Mouse (Mus musculus) testis, postnatal 10 days (tissue): ENCODE results near the gene Rpl10.

ENCODE experiments used
- DNase-seq: peaks from one replicate; pipeline ENCODE4 v3.0.0; 2021; ENCODE audit warnings: low spot score

Gene Rpl10

DNA sequence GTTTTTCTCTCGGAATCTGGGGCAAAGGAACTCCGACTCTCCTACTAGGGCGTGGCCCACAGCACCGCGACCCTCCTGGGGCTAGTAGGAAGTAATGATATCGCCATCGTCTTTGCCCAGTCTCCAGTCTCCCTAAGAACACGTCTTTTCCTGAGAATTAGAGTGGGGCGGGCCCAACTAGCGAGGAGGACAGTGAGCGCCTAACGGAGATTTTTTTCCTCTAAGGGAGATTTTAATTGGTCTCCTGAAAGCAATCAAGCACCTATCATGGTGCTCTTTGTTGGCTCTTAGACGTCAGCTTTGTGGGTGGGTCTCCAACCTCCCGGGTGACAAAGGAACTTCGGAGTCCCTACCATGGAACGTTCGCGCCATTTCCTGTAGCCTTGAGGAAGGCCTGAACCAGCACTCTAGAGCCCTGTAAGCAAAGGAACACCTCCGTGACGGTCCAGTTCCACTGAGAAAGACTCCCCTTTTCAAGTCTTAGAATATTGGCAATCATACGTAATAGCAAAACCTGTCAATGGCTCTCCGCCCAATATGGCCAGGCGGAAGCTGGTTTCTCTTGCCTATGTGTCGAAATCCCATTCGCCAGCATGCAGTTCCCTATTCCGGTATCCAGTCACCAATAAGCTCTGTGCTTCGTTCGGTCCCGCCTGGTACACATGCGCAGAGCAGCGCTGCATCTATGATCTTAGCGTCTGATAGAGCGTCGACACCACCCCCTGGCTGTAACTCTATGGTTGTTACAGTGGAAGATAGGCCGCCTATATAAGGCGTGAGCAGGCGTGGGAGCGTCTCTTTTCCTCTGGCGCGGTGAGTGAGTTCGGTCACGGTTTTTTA lies at the start of gene Rpl10:
Rpl10 (plus strand) TSS at position 751 of the 840 bp plus-strand sequence.
- DNase-seq = peak; percentile 86

GRCm38 (mm10) chrX:74230038-74230437 lies 40.6 kb upstream of the Rpl10 start:
- no peak for DNase-seq

DNA sequence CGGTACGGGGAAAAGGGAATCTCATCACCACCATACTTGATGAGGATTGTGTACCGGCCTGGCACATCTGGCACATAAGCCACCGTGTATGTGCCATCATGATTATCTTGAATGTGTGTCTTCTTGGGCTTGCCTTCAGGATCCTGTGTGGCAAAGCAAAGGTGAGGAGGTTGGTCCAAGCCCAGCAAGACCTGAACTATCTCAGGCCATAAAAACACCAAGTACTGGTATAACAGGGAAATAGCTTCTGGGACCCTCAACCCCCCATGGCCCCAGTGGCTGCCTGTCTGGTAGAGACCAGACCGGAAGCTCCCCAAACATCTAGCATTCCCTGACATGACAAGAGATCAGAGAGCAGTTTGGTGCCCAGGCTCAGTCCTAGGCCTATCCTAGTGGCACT lies 37.4 kb upstream of the Rpl10 start:
- no peak for DNase-seq

GRCm38 (mm10) chrX:74240332-74240731 lies 30.3 kb upstream of the Rpl10 start:
- DNase-seq = no peak

DNA sequence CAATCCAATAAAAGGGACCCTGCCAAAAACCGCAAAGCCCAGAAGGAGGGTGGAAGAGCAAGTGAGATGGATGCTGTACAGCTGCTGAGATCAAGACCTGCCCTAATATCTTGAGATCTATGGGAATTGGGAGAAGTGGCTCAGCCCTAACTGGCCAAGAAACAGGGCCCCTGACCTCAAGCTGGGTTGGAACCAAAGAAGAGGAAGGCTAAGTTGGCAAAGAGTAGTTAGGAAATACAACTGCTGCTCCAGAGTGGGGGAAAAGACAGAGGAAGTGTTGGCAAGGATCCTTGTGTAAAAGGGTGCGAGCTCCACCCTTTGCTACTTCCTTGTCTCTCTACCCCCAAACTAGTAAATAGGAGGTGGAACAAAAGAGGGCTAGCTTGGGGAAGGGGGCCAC lies 27.2 kb upstream of the Rpl10 start:
- DNase-seq = no peak

DNA sequence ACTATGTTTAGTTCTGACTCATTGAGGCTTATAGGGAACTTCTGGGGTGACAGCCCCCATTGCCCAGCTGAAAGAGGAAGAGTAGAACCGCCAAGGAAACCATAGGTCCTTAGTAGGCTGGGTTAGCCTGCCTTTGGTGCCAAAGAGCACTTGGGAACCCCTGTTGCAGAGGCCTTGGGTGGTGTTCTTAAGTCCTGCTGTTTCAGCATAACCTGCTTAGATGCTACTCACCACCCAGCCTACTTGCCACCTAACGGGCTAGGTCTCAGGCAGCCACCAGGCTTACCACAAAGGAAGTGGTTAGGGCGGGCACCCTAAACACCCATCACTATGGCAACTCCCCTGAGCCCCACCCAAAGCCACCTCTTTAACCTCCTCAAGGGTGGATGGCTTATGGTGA lies 26.8 kb upstream of the Rpl10 start:
- no peak for DNase-seq

DNA sequence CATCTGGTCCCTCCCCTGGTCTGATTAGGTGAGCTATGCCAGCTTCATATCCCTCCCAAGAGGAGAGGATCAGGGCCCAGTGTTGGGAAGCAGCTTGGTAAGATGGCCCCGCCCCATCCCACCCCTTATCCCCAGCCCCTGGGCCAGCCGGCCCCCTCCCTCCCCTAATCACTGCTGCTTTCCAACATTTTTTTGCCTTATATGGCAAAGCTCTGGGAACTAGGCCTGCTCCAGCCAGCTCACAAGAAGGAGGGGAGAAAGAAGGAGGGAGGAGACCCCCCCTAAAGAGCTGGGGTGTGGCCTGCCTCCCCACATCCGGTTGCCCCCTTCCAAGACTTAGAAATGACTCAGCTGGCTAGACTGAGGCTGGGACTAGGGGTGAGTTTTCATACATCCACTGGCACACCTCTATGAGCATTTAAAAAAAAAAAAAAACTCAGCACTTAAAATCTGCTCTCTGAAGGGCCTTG lies 26.0 kb upstream of the Rpl10 start:
- DNase-seq = peak; percentile 47

DNA sequence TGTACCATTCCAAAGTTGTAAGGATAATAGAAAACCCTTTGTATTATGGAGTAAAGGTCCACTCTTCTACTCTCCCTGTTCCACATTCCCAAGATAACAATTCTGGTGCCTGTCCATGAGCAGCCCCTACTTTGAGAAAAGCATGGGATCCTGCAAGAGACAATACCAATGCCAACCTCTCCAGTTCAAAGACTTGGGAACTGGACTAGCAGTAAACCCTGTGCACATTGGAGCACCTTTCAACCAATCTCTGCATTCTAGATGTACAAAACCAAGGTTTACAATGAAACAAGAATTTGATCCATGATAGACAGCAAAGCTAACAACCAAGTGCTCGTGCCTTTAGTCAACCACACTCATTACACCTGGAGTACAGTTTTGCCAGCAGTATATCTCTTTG lies 25.5 kb upstream of the Rpl10 start:
- DNase-seq = no peak

DNA sequence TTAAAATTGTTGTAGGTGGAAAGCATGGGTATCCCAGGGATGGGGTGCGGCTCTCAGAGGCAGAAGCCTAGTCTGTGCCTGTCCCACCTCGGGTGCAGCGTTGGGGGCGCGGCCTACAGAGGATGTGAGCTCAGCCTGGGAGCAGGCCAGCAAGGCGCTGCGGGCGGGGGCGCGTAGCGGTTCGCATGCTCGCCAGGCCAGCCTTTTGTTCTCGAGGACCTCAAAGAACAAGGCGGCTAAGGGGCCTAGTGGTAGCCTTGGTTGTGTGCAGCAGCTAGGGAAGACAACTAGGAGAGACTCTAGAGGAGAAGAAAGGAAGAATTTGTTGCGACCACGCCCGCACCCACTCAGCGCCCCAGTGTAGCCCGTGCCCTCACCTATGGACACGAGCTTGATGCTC lies 24.9 kb upstream of the Rpl10 start:
- DNase-seq = peak; percentile 86

DNA sequence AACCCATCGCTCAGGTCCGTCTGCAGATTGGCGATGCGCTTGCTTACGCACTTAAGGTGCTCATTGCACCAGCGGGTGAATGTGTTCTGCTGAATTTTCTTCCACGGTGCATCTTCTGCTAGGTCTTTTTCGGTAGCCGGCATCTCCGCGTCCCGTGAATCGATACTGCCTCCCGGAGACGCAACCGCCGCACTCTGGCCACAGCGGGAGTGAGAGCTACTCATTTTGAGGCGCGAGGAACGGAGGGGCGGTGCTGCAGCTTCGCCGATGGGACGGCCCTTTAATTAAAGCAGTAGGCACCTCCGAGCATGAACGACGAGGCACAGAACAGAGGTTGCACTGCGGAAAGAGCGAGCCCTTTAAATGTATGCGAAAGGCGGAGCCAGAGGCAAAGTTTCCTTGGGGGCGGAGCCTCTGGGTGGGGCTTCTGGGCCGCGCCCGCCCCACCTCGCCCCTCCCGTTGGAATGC lies 24.4 kb upstream of the Rpl10 start:
- peak; percentile 87 for DNase-seq

DNA sequence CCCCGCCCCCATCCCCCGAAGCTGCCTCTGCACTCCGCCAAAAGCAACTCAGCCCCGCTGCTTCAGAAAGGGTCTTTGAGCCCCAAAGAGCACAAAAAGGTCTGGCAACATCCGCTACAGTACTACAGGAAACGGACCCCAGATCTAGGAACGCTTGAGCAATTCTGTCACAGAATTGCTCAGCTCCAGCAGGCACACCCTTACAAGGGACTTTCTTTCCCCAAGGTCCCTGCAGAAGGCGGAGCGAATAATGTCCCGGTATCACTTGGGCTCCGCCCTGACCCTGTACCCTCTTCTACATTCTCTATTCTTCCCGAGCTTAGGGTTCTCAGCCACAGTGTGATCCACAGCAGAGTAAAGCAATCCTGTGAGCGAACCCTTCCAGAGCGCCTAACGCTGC lies 23.9 kb upstream of the Rpl10 start:
- no peak for DNase-seq

DNA sequence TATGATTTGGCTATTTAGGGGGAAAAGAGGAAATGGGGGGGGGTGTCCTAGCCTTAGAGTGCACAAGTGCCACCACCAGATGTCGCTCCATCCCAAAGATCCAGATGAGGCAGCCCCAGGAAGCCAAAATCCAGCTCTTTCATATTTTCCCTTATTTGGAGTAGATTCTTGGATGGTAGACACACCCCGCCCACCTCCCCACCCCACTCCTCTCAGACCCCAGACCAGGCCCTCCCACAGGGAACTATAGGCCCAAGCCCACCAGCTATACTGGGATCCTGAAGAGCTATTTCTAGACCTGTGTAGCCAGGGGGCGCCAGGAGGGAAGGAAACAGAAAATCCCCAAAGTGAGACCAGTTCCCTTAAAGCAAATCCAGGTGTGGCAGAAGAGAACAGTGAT lies 22.0 kb upstream of the Rpl10 start:
- DNase-seq = peak; percentile 79

DNA sequence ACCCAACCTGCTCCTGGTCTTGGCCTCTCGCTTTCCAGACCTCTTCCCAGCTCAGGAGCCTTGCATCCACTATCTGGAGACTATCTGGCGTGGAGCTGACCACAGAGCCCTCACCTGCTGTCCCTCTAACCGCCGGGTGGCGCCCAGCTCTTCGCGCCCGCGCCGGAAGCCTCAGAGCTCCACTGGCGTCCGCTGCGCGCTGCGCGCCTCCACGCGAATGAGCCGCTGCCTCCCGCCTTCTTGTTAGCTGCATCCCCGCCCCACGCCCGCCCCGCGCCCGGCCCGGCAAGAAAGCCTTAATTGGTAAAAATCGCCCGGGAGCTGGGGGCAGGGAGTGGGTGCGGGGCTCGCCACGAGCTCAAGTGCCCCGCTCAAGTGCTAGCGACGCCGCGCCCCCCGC lies 21.0 kb upstream of the Rpl10 start, which contains the start of gene Flna:
Flna (minus strand) TSS at position 206 of the 400 bp plus-strand sequence.
- peak; percentile 75 for DNase-seq

DNA sequence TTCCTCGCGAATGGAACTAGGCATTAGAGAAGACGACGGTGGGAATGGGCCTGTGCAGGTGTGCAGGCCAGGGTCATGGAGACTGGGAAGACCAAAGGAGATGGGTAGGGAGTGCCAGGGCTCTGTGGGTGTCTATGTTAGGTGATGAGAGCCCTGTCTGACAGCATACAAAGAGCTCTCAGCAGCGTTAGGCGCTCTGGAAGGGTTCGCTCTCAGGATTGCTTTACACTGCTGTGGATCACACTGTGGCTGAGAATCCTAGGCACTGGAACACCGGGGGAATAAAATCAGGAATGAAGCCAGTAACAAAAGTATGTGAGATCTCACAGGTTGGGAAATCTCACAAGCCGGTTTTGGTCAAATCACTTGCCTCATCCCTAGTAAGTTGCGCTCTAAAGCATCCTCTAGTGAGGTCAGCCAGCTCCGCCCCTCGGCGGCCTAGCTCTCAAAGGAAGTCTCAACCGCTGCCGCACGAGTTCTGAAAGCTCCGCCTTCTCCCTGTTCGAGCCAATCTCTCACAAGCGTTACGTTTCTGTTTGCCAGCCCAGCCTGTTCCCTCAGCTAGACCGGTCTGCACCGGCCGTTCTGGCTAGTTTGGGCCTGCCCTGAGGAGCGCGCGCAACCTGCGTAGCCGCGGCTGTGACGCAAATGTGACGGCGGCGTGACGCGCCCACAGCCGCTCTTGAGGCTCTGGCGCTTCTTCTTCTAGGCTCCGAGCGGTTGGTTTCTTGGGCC lies 16.3 kb upstream of the Rpl10 start, which contains the start of gene Emd:
Emd (plus strand) TSS at position 535 of the 735 bp plus-strand sequence.
- peak; percentile 84 for DNase-seq

DNA sequence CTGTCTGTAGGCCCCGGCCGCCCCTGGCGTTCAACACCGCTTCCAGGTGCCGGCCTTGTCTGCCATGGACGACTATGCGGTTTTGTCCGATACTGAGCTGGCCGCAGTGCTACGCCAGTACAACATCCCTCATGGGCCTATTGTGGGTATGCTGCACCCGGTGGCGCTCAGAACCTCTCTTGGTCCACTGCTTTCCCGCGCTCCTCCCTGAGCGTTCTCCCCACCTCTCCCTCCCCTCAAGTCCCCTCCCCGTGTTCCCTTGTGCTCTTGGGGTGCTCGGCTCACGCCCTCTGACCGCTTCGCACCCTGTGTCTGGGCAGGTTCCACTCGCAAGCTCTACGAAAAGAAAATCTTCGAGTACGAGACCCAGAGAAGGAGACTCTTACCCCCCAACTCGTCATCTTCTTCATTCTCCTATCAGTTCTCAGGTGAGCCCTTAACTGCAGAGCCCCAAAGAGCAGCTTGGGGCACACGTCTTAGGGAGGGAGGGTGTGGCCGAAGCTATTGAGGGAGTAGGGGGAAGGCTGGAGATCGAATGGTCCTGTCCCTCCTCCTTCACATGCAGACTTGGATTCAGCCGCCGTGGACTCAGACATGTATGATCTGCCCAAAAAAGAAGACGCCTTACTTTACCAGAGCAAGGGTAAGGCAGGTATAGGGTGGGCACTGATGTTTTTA lies 15.6 kb upstream of the Rpl10 start:
- DNase-seq = no peak

DNA sequence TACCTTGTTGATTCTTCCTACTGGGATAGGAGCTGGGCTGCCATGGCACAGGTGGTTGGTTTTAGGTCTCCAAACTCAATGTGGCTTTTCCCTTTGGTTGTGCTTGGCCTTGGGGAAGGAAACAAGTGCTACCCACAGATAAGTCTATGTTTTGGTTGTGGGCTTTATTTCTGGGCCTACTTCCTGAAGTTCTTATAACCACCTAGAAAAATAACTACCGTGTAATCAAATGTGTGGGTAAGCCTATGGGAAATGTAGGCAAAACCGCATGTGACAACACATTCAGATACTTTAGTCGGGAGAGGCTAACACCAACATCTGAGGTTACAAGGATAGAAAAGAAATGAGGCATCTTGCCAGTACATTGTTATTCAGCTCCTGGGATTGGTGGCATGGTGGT lies 12.9 kb upstream of the Rpl10 start:
- DNase-seq = no peak

DNA sequence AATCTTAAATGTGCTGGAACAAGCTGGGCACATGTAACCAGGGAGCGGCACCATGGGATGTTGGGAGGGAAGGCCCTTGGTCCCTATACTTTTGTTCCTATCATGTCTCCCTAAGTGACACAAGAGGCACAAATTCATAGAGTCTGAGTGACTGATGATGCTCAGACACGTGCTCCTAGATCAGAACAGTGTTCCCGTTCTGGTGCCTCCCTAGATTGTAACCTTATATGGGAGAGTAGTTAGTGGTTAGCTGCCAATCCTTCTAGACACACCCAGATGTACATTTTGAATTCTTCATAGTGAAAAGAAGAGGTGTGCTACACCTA lies 913 bp upstream of the Rpl10 start:
- DNase-seq = no peak

DNA sequence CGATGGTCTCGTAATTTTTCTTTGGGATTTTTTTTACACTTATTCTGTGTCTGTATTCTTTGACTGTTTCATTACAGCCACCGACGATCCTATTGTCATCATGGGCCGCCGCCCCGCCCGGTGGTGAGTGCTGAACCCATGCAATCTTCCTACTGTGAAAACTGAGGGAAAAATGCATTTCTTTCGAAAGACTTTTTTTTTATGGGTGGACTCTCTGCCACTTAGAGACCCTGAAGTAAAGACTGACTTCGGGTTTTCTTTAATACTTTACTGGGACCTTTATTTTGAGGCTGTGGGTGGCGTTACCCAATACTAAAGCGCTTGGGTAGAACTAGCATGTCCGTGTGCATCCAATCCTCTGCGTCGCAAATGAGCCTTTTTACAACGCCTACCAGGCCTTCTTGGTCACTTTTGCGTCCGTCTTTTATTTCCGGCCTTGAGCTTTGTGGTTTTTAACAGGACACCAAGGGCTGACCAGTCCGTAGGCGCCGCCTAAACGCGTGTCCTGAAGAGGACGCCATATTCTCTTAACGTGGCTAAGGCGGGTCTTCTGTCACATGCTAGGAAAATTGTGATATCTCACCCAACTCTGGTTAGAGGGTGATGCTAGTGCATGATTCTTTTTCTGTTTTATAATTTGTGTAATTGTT lies 415 bp downstream of the Rpl10 start:
- DNase-seq = peak; percentile 52

- no peak for DNase-seq
Observed at GRCm38 (mm10) chrX:74273422-74274322, 3.1 kb downstream of the Rpl10 start.

DNA sequence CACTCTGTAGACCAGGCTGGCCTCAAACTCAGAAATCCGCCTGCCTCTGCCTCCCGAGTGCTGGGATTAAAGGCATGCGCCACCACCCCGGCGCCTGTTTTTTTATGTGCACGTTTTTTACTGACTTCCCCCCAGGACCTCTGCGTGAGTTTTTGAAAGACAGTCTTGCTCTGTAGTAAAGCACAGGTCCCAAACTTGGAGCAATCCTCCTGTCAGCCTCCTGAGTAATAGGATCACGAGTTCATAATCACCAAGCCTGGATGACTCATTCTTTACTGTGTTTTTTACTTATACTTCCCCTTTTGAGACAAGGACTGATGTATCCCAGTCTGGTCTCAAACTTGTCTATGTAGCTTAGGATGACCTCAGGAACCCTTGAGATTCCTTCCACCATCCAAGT lies 7.3 kb downstream of the Rpl10 start:
- no peak for DNase-seq
